Mouse (Mus musculus): ENCODE measurements at regions not wholly inside any gene's neighbourhood (a gene's known extent, or its start where the extent isn't known, plus 50 kb on each side); places are given as distances from the start of the nearest gene placed in this dataset.

DNA sequence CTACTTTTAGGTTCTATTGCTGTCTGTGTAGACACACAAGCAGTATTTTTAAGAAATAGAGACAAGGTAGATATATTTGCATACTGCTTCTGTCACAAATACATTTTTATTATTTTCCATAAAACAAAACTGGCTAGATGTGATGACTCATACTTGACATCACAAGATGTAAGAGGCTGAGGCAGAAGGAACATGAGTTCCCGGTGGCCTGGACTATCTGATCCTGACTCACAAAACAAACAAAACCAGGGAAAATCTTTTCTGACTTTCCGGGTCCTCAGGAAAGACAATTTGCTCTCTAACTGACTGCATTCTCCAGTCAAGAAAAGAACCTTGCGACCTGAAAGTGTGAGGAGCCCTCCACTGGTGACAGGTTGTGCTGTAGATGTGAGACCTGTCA is 143.3 kb downstream of the Snx10 start:
- WGBS: 88% methylated on average over 3 of the region's 3 CpGs
- TF ChIP-seq POLR2A (IDR thresholded peaks at IDR 0.05; ENCODE audit: insufficient read depth, low read depth, low read length): no peak
- no peak for TF ChIP-seq CTCF (IDR thresholded peaks at IDR 0.05; ENCODE audit: insufficient read depth, low read depth, low read length)

DNA sequence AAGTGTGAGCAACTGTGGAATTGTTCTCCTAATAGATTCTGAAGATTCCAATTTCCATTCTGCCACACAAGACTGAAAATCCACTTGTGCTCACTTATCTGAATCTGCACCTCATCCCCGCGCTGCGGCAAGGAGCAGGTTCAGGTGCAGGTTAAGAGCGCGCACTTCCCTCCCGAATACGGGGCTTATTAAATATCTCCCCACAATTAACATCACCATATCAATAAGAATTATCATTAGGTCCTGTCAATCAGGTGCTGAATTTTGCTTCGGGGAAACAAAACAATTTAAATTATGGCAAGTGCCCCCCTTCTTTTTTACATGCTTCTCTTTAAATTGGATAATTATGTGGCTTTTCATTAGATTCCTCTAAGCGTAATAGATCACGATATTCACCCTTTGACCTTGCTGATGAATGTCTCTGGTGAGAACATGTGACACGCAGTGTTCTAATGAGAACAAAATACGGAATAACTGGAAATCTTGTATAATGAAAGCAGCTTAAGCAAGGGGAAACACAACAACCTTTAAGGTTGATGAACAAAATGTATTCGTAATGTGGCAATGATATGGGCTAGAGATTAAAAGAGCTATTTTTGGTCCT is 151.7 kb downstream of the Snx10 start:
- Histone ChIP-seq H3K4me1 (ENCODE audit: control insufficient read depth, insufficient read depth, low read length) (no peaks in the 10 kb centered on the region), H3K4me3 (ENCODE audit: insufficient read depth, low read depth, low read length) (no peak overlapping the region), H3K27ac (ENCODE audit: insufficient read depth, low read depth, low read length) (no peak overlapping the region)
- TF ChIP-seq CTCF (IDR thresholded peaks at IDR 0.05; ENCODE audit: insufficient read depth, low read depth, low read length) (no peak), POLR2A (IDR thresholded peaks at IDR 0.05; ENCODE audit: insufficient read depth, low read depth, low read length) (no peak)
- WGBS: 76% methylated on average over 13 of the region's 13 CpGs

More for the DNA sequence above, 143.3 kb downstream of the Snx10 start:
- H3K4me3 ChIP-seq (ENCODE audit: insufficient read depth, low read depth, low read length): no peak overlapping the region
- H3K27ac ChIP-seq (ENCODE audit: insufficient read depth, low read depth, low read length): no peak overlapping the region
- H3K4me1 ChIP-seq (ENCODE audit: control insufficient read depth, insufficient read depth, low read length): no peaks in the 10 kb centered on the region

DNA sequence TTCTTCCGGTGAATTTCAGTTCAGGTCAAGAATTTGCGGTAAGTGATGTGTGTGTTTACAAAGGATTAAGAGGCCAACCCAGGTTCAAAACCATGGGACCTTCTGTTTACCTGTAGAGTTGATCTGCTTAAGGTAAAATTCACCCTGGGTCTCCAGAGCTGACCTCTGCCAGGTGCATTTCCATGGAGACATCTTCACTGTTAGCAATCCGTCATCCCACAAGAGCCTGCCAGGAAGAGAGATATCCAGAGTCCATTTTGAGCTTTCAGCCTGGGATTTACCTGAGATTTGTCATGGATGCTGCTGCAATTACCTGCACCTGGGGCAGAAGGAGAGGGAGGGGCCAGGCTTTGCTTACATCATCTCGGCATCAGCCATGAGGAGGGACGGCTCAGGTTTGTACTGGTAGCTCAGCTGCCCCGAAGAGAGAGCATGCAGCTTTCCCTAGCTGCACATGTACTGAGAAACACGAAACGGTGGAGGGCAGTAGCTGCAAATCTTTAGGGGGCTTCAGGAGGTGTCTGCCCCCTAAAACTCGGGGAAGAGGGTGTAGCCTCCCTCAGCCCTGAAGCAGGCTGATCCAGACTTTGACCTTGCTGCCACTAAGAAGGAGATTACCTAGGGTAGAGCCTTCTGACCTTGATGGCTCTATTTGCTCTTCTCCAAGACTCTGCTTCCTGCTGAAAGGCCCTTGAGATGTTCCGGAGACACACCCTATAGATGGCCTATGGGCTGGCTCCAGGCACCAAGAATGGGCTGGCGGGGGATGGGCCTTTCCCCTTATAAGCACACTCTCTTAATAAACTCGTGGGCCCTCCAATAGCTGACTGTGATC is 153.7 kb downstream of the Snx10 start:
- Histone ChIP-seq H3K4me1 (ENCODE audit: control insufficient read depth, insufficient read depth, low read length) (no peaks in the 10 kb centered on the region), H3K4me3 (ENCODE audit: insufficient read depth, low read depth, low read length) (no peak overlapping the region), H3K27ac (ENCODE audit: insufficient read depth, low read depth, low read length) (no peak overlapping the region)
- TF ChIP-seq POLR2A (IDR thresholded peaks at IDR 0.05; ENCODE audit: insufficient read depth, low read depth, low read length): no peak
- TF ChIP-seq CTCF (IDR thresholded peaks at IDR 0.05; ENCODE audit: insufficient read depth, low read depth, low read length): no peak
- 88% methylated on average over 12 of the region's 12 CpGs for WGBS

DNA sequence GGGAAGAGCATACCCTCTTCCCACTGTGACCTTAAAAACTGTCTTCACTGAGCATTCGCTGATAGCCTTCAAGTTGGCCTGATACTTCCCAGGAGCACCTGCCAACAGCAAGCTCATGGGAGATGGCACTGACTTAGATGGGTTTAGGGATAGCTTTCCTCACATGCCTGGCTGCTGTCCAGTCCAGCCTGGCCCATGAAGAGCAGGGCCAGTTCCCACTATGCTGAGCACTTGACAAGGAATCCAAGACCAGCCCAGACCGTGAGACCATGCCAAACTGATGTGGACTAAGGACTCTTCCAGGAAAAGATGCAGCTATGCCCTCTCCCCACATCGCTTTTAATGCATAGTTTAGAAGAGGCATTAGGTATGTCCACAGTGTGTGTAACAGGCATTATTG is 155.0 kb downstream of the Snx10 start:
- Histone ChIP-seq H3K4me1 (ENCODE audit: control insufficient read depth, insufficient read depth, low read length) (no peaks in the 10 kb centered on the region), H3K4me3 (ENCODE audit: insufficient read depth, low read depth, low read length) (no peak overlapping the region), H3K27ac (ENCODE audit: insufficient read depth, low read depth, low read length) (no peak overlapping the region)
- TF ChIP-seq CTCF (IDR thresholded peaks at IDR 0.05; ENCODE audit: insufficient read depth, low read depth, low read length) (no peak), POLR2A (IDR thresholded peaks at IDR 0.05; ENCODE audit: insufficient read depth, low read depth, low read length) (no peak)
- 96% methylated on average over 3 of the region's 3 CpGs for whole genome bisulfite sequencing

DNA sequence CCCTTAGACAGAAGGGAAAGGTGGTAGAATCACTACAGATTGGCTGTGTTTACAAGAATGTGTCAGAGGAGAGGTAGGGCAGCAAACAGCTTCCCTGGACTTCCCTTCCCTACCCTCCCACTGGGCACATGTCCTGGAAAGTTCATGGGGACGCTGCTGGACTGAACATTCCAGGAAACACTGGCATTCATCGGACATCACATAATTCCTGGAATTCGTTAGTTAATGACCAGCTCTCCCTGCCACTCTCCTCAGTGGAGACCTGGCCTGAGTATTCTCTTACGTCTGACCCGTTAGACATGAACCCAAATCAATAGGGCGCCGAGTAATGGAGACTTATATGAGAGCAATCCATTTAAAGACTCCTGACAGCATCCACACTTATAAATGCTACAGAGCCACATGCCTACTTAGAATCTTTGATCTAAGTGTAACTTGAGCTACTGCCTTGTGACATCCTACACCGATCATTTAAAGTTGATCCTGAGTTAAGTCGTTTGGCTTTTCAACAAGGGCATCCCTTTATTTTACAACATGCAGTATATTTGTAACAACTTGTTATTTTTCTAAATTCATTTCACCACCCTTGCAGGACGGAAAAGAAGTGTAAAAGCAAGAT is 156.6 kb downstream of the Snx10 start:
- Histone ChIP-seq H3K4me1 (ENCODE audit: control insufficient read depth, insufficient read depth, low read length) (no peaks in the 10 kb centered on the region), H3K4me3 (ENCODE audit: insufficient read depth, low read depth, low read length) (no peak overlapping the region), H3K27ac (ENCODE audit: insufficient read depth, low read depth, low read length) (no peak overlapping the region)
- TF ChIP-seq CTCF (IDR thresholded peaks at IDR 0.05; ENCODE audit: insufficient read depth, low read depth, low read length) (no peak), POLR2A (IDR thresholded peaks at IDR 0.05; ENCODE audit: insufficient read depth, low read depth, low read length) (no peak)
- 74% methylated on average over 10 of the region's 10 CpGs for WGBS

DNA sequence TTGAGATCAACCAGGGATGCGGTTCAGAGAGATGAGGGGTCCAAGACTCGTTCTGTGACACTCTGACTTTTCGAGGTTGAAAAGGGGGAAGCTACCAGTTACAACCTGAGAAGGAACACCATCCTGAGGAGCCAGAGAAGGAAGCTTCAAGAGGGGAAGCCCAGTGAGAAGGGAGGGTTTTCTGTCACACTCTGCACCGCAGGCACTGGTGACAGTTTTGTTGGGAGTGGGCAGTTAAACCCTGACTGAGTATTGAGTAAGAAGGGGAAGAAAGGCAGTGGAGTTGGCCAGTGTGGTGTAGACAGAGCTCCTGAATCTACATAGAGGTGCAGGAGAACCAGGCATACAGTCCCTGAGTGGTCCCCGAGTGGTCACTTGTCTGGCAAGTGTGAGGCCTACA is 159.4 kb downstream of the Snx10 start:
- WGBS: 92% methylated on average over 5 of the region's 5 CpGs
- no peak overlapping the region for H3K27ac ChIP-seq (ENCODE audit: insufficient read depth, low read depth, low read length)
- no peak overlapping the region for H3K4me3 ChIP-seq (ENCODE audit: insufficient read depth, low read depth, low read length)
- TF ChIP-seq CTCF (IDR thresholded peaks at IDR 0.05; ENCODE audit: insufficient read depth, low read depth, low read length) (no peak), POLR2A (IDR thresholded peaks at IDR 0.05; ENCODE audit: insufficient read depth, low read depth, low read length) (no peak)
- no peaks in the 10 kb centered on the region for H3K4me1 ChIP-seq (ENCODE audit: control insufficient read depth, insufficient read depth, low read length)

DNA sequence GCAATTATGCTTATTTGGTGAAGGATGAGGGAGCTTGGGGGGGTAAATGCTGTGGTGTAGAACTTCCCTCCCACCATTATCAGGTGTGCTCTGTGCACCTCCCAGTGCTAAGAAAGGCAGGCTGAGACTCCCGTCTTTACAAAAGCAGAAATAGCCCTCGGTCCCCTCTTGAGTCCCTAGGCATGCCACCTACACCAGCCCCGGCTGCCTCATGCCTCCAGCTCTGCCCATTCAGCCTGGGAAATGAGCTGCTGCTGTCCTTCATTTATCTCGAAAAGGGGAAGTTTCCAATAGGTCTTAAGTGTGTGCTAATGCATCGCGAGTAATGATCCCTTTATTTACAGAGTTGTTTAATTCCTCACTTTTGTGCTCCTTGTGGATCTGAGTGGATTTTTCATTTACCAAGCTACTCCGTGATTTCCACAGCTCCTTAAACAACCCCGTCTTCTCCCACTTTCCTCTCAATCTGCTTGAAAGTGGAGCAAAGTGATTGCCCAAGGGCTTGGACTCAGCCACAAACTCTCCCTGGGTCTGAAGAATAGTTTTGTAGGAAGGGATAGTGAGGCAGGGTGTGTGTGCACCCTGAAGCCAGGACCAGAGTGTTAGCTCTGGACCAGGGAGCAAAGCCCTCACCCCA is 162.1 kb downstream of the Snx10 start:
- Histone ChIP-seq H3K27ac (ENCODE audit: insufficient read depth, low read depth, low read length) (no peak overlapping the region), H3K4me1 (ENCODE audit: control insufficient read depth, insufficient read depth, low read length) (no peaks in the 10 kb centered on the region), H3K4me3 (ENCODE audit: insufficient read depth, low read depth, low read length) (no peak overlapping the region)
- no peak for TF ChIP-seq POLR2A (IDR thresholded peaks at IDR 0.05; ENCODE audit: insufficient read depth, low read depth, low read length)
- 64% methylated on average over 8 of the region's 8 CpGs for WGBS

DNA sequence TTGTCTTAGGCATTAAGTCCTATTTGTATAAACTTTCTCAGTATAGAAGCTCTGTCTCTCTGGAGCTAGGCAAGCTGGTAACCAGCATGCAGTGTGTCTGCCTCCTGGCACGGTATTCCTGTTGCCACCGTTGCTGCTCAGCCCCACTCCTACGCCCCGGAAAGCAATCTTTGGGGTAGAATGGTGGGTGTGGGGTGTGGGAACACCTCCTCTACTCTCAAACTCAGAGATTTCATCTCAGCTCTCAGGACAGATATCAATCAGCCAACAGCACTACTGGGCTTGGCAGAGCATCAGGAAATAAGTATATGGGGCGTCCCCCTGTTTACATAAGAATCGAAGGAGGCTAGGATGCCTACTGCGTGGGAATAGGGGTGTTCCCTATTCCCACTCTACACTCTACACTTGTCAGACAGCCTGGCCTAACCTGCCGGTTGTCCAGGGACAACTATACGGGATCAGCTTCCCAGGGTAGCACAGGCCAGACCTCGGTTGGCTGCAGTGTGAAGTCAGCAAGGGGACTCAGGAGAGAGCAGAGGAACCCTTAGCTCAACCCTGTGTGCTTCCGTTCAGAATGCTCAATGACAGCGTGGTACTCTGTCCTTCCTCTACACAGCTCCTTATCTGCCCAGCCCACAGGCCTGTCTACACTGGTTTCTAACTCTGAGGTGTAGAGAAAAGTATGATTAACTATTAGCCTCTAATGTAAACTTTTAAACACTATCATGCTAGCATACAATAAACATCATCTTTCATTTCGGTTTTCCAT is 167.3 kb downstream of the Snx10 start:
- no peak overlapping the region for H3K4me3 ChIP-seq (ENCODE audit: insufficient read depth, low read depth, low read length)
- TF ChIP-seq POLR2A (IDR thresholded peaks at IDR 0.05; ENCODE audit: insufficient read depth, low read depth, low read length) (no peak), CTCF (IDR thresholded peaks at IDR 0.05; ENCODE audit: insufficient read depth, low read depth, low read length) (no peak)
- no peaks in the 10 kb centered on the region for H3K4me1 ChIP-seq (ENCODE audit: control insufficient read depth, insufficient read depth, low read length)
- WGBS: 83% methylated on average over 13 of the region's 13 CpGs
- H3K27ac ChIP-seq (ENCODE audit: insufficient read depth, low read depth, low read length): no peak overlapping the region

Measured in olfactory bulb, adult 2 months (tissue).